Mouse (Mus musculus): ENCODE measurements at regions not wholly inside any gene's neighbourhood (a gene's known extent, or its start where the extent isn't known, plus 50 kb on each side); places are given as distances from the start of the nearest gene placed in this dataset.
"Not testable (repeated sequence)": the region's sequence is repeated elsewhere in the genome, so short reads cannot be mapped to it uniquely, and the experiment has no call there.

- peak; percentile 23 to 44 for DNase-seq
These were observed 476.1 kb upstream of the Olfr161 start for GRCm38 (mm10) chr16:3114473-3115335.

GRCm38 (mm10) chr16:3115336-3116112, 475.3 kb upstream of the Olfr161 start:
- peak; percentile 13 to 14 for DNase-seq

GRCm38 (mm10) chr16:3116113-3116511, 474.7 kb upstream of the Olfr161 start:
- DNase-seq = peak; percentile 10 to 21

GRCm38 (mm10) chr16:3121216-3121615, 469.6 kb upstream of the Olfr161 start:
- DNase-seq = not testable (repeated sequence)

- not testable (repeated sequence) for DNase-seq
These were observed 468.5 kb upstream of the Olfr161 start for GRCm38 (mm10) chr16:3122145-3122860.

GRCm38 (mm10) chr16:3122861-3123477, 467.9 kb upstream of the Olfr161 start:
- peak; percentile 59 to 65 for DNase-seq

- DNase-seq = not testable (repeated sequence)
These were observed 463.5 kb upstream of the Olfr161 start for GRCm38 (mm10) chr16:3127317-3127716.
